Mouse (Mus musculus): ENCODE data around the gene Map3k20. TPM values are rescaled to one million over a fixed set of nuclear protein-coding genes. Genes with fewer than 3 reads are reported as not detected.

Gene Map3k20
- polyA plus RNA-seq, 1 experiment from 2014 or later: 62.5 TPM

GRCm38 (mm10) chr2:72287142-72287541 is 1.7 kb downstream of the Map3k20 start:
- peaks cover 15% of the 10 kb centered on the region for H3K4me1 ChIP-seq (ENCODE audit: control insufficient read depth, insufficient read depth, low read length)
- peak overlapping the region; percentile 1 for H3K9ac ChIP-seq (ENCODE audit: low read depth, low read length)
- no peak for ATAC-seq (replicated peaks; ENCODE audit: insufficient number of reproducible peaks, low FRiP score, low TSS enrichment)
- WGBS (ENCODE audit: insufficient replicate concordance): 15% methylated on average over 4 of the region's 4 CpGs
- H3K36me3 ChIP-seq (ENCODE audit: control insufficient read depth, insufficient read depth, low read length): no peaks in the 10 kb centered on the region
- H3K4me3 ChIP-seq (ENCODE audit: low read depth, low read length): peak overlapping the region; percentile 25
- peak overlapping the region; percentile 55 for H3K4me2 ChIP-seq
- H3K9me3 ChIP-seq (replicated peaks; ENCODE audit: control insufficient read depth, low read length): no peaks in the 10 kb centered on the region
- peak overlapping the region; percentile 69; the same call in 1 of the 2 replicates for H3K27ac ChIP-seq (ENCODE audit: low read depth, low read length)
- H3K27me3 ChIP-seq (ENCODE audit: control insufficient read depth, insufficient read depth, low read length): no peaks in the 10 kb centered on the region

DNA sequence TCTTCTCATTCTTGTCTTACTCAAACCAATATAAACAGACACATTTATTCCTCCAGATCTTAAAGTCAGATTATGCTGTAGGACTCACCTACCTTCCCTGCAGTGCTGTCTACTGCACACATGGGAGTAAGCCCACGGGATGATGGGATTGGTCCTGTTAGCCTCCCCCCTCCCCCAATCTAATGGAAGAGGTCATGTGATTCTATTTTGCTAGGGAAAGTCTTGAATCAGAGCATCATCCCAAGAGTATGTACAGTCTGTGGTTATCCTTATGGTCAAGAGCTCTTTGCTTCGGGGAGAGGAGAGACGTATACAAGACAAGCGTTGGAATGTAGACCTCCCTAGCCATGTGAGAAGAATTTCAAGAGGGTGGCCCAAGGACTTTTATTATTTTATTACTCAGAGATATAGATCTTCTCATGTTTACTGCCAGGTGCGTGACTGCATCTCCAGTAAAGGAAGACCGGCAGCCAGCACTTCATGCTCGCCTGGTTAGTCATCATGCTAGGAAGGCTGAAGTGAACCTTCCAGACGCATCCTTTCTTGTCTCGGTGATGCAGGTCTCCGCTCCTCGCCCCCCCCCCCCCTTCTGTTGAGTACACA is 3.6 kb downstream of the Map3k20 start:
- no peak for ATAC-seq (replicated peaks; ENCODE audit: insufficient number of reproducible peaks, low FRiP score, low TSS enrichment)
- WGBS (ENCODE audit: insufficient replicate concordance): 82% methylated on average over 11 of the region's 11 CpGs
- H3K36me3 ChIP-seq (ENCODE audit: control insufficient read depth, insufficient read depth, low read length): no peaks in the 10 kb centered on the region
- H3K4me2 ChIP-seq: no peak overlapping the region
- no peak overlapping the region for H3K9ac ChIP-seq (ENCODE audit: low read depth, low read length)
- no peak overlapping the region for H3K4me3 ChIP-seq (ENCODE audit: low read depth, low read length)
- peaks cover 12% of the 10 kb centered on the region for H3K4me1 ChIP-seq (ENCODE audit: control insufficient read depth, insufficient read depth, low read length)
- no peak overlapping the region for H3K27ac ChIP-seq (ENCODE audit: low read depth, low read length)
- no peaks in the 10 kb centered on the region for H3K9me3 ChIP-seq (replicated peaks; ENCODE audit: control insufficient read depth, low read length)
- H3K27me3 ChIP-seq (ENCODE audit: control insufficient read depth, insufficient read depth, low read length): no peaks in the 10 kb centered on the region

GRCm38 (mm10) chr2:72291103-72291502 is 5.7 kb downstream of the Map3k20 start:
- H3K4me1 ChIP-seq (ENCODE audit: control insufficient read depth, insufficient read depth, low read length): peaks cover 8% of the 10 kb centered on the region
- H3K9me3 ChIP-seq (replicated peaks; ENCODE audit: control insufficient read depth, low read length): no peaks in the 10 kb centered on the region
- peak; percentile 55; the same call in 1 of the 2 replicates for ATAC-seq (replicated peaks; ENCODE audit: insufficient number of reproducible peaks, low FRiP score, low TSS enrichment)
- no peak overlapping the region for H3K4me3 ChIP-seq (ENCODE audit: low read depth, low read length)
- H3K27ac ChIP-seq (ENCODE audit: low read depth, low read length): no peak overlapping the region
- no peaks in the 10 kb centered on the region for H3K36me3 ChIP-seq (ENCODE audit: control insufficient read depth, insufficient read depth, low read length)
- H3K9ac ChIP-seq (ENCODE audit: low read depth, low read length): no peak overlapping the region
- no peak overlapping the region for H3K4me2 ChIP-seq
- 88% methylated on average over 1 of the region's 1 CpGs for WGBS (ENCODE audit: insufficient replicate concordance)
- H3K27me3 ChIP-seq (ENCODE audit: control insufficient read depth, insufficient read depth, low read length): no peaks in the 10 kb centered on the region

GRCm38 (mm10) chr2:72292573-72292972 is 7.1 kb downstream of the Map3k20 start:
- Histone ChIP-seq H3K9ac (ENCODE audit: low read depth, low read length) (no peak overlapping the region), H3K36me3 (ENCODE audit: control insufficient read depth, insufficient read depth, low read length) (no peaks in the 10 kb centered on the region), H3K27ac (ENCODE audit: low read depth, low read length) (no peak overlapping the region), H3K27me3 (ENCODE audit: control insufficient read depth, insufficient read depth, low read length) (no peaks in the 10 kb centered on the region), H3K4me2 (no peak overlapping the region), H3K4me1 (ENCODE audit: control insufficient read depth, insufficient read depth, low read length) (peaks cover 11% of the 10 kb centered on the region), H3K4me3 (ENCODE audit: low read depth, low read length) (no peak overlapping the region), H3K9me3 (replicated peaks; ENCODE audit: control insufficient read depth, low read length) (no peaks in the 10 kb centered on the region)
- no peak for ATAC-seq (replicated peaks; ENCODE audit: insufficient number of reproducible peaks, low FRiP score, low TSS enrichment)
- WGBS (ENCODE audit: insufficient replicate concordance): 79% methylated on average over 8 of the region's 8 CpGs

- H3K4me3 ChIP-seq (ENCODE audit: low read depth, low read length): no peak overlapping the region
- H3K9me3 ChIP-seq (replicated peaks; ENCODE audit: control insufficient read depth, low read length): no peaks in the 10 kb centered on the region
- H3K27me3 ChIP-seq (ENCODE audit: control insufficient read depth, insufficient read depth, low read length): no peaks in the 10 kb centered on the region
- H3K36me3 ChIP-seq (ENCODE audit: control insufficient read depth, insufficient read depth, low read length): no peaks in the 10 kb centered on the region
- no peak overlapping the region for H3K9ac ChIP-seq (ENCODE audit: low read depth, low read length)
- peaks cover 10% of the 10 kb centered on the region; the same call in 1 of the 2 replicates for H3K4me1 ChIP-seq (ENCODE audit: control insufficient read depth, insufficient read depth, low read length)
- 75% methylated on average over 6 of the region's 6 CpGs for WGBS (ENCODE audit: insufficient replicate concordance)
- ATAC-seq (replicated peaks; ENCODE audit: insufficient number of reproducible peaks, low FRiP score, low TSS enrichment): no peak
- no peak overlapping the region for H3K27ac ChIP-seq (ENCODE audit: low read depth, low read length)
- no peak overlapping the region for H3K4me2 ChIP-seq
Measured at GRCm38 (mm10) chr2:72294994-72295393, 9.6 kb downstream of the Map3k20 start.

- no peak for ATAC-seq (replicated peaks; ENCODE audit: insufficient number of reproducible peaks, low FRiP score, low TSS enrichment)
- no peaks in the 10 kb centered on the region for H3K9me3 ChIP-seq (replicated peaks; ENCODE audit: control insufficient read depth, low read length)
- WGBS (ENCODE audit: insufficient replicate concordance): 83% methylated on average over 10 of the region's 10 CpGs
- H3K27ac ChIP-seq (ENCODE audit: low read depth, low read length): 0 out of 2 replicates have a peak overlapping the region, but pooled peaks have one; percentile 22
- H3K36me3 ChIP-seq (ENCODE audit: control insufficient read depth, insufficient read depth, low read length): no peaks in the 10 kb centered on the region
- no peak overlapping the region for H3K4me3 ChIP-seq (ENCODE audit: low read depth, low read length)
- H3K9ac ChIP-seq (ENCODE audit: low read depth, low read length): 0 out of 2 replicates have a peak overlapping the region, but pooled peaks have one; percentile 49
- H3K4me1 ChIP-seq (ENCODE audit: control insufficient read depth, insufficient read depth, low read length): peaks cover 10% of the 10 kb centered on the region; the same call in 1 of the 2 replicates
- H3K4me2 ChIP-seq: no peak overlapping the region
- H3K27me3 ChIP-seq (ENCODE audit: control insufficient read depth, insufficient read depth, low read length): no peaks in the 10 kb centered on the region
Measured at GRCm38 (mm10) chr2:72296984-72297715, 11.7 kb downstream of the Map3k20 start.

DNA sequence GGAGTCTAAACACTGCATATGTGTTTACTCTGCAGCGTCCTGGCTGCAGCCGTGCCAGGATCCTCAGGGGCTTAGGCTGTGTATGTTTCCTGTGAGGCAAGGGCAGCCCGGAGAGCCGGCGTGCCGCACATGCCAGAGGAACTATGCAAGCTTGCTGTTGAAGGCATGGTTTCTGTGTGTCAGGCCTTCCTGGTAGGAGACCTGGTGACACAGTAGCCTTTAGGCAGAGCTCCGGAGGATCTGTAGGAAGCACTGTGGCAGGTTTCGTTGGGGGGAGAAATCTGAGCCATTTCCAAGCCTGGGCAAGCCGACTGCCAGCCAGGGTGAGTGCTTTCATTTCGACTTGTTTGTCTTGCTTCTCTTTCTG is 12.3 kb downstream of the Map3k20 start:
- Histone ChIP-seq H3K36me3 (ENCODE audit: control insufficient read depth, insufficient read depth, low read length) (no peaks in the 10 kb centered on the region), H3K9me3 (replicated peaks; ENCODE audit: control insufficient read depth, low read length) (no peaks in the 10 kb centered on the region), H3K4me2 (peak overlapping the region; percentile 11; the same call in 1 of the 2 replicates), H3K4me3 (ENCODE audit: low read depth, low read length) (no peak overlapping the region), H3K27me3 (ENCODE audit: control insufficient read depth, insufficient read depth, low read length) (no peaks in the 10 kb centered on the region), H3K9ac (ENCODE audit: low read depth, low read length) (0 out of 2 replicates have a peak overlapping the region, but pooled peaks have one; percentile 49), H3K27ac (ENCODE audit: low read depth, low read length) (peak overlapping the region; percentile 22; the same call in 1 of the 2 replicates), H3K4me1 (ENCODE audit: control insufficient read depth, insufficient read depth, low read length) (peaks cover 10% of the 10 kb centered on the region; the same call in 1 of the 2 replicates)
- 56% methylated on average over 10 of the region's 10 CpGs for WGBS (ENCODE audit: insufficient replicate concordance)
- no peak for ATAC-seq (replicated peaks; ENCODE audit: insufficient number of reproducible peaks, low FRiP score, low TSS enrichment)

GRCm38 (mm10) chr2:72298406-72298805 is 13.0 kb downstream of the Map3k20 start:
- H3K27me3 ChIP-seq (ENCODE audit: control insufficient read depth, insufficient read depth, low read length): no peaks in the 10 kb centered on the region
- peaks cover 10% of the 10 kb centered on the region; the same call in 1 of the 2 replicates for H3K4me1 ChIP-seq (ENCODE audit: control insufficient read depth, insufficient read depth, low read length)
- H3K4me3 ChIP-seq (ENCODE audit: low read depth, low read length): no peak overlapping the region
- no peaks in the 10 kb centered on the region for H3K36me3 ChIP-seq (ENCODE audit: control insufficient read depth, insufficient read depth, low read length)
- H3K9ac ChIP-seq (ENCODE audit: low read depth, low read length): no peak overlapping the region
- ATAC-seq (replicated peaks; ENCODE audit: insufficient number of reproducible peaks, low FRiP score, low TSS enrichment): no peak
- 54% methylated on average over 4 of the region's 4 CpGs for WGBS (ENCODE audit: insufficient replicate concordance)
- no peaks in the 10 kb centered on the region for H3K9me3 ChIP-seq (replicated peaks; ENCODE audit: control insufficient read depth, low read length)
- H3K4me2 ChIP-seq: no peak overlapping the region
- H3K27ac ChIP-seq (ENCODE audit: low read depth, low read length): no peak overlapping the region

Data from heart, embryonic 11.5 days (tissue).